Mouse (Mus musculus) inflammation-experienced regulatory T-cells (primary cell): ENCODE measurements around the gene Rere. TPM values are rescaled to one million over a fixed set of nuclear protein-coding genes. Genes with fewer than 3 reads are reported as not detected.

Experiments
- polyA plus RNA-seq, 2 experiments: library from polyadenylated mRNA; unstranded; fragments of 100-300 nt; shearing (Covaris generic); gene quantifications; one replicate each; pipeline ENCODE4 v1.2.1; 2017

Gene Rere
- polyA plus RNA-seq = 10 to 100 TPM; 32.0 to 43.0 TPM

GRCm38 (mm10) chr4:150281018-150281761, at the start of gene Rere:
Gene Rere, plus strand, starts transcription at chr4:150281646.

GRCm38 (mm10) chr4:150236521-150237481, 44.6 kb upstream of the Rere start, which contains the start of gene Eno1:
Gene Eno1, plus strand, starts transcription at chr4:150236721.

GRCm38 (mm10) chr4:150651390-150652277, 370.2 kb downstream of the Rere start, which contains the start of gene Slc45a1:
Gene Slc45a1, minus strand, starts transcription at chr4:150652174.

Other genes with a start within 250 kb of the Rere start
- gene Gpr157, start 194.3 kb upstream of the Rere start, polyA plus RNA-seq = under 1 TPM; 0.30 to 0.91 TPM
- under 1 TPM; 0.25 to 0.58 TPM for gene Slc2a5, start 162.4 kb upstream of the Rere start, polyA plus RNA-seq
- not detected for gene Slc2a7, start 132.7 kb upstream of the Rere start, polyA plus RNA-seq
- 1,000 to 10,000 TPM in 1 of 2 experiments, 1 to 10 TPM in 1; 1.5 to 1,459 TPM for gene Car6, start 80.3 kb upstream of the Rere start, polyA plus RNA-seq
- 1,000 to 10,000 TPM in 1 of 2 experiments, 100 to 1,000 TPM in 1; 810 to 1,124 TPM for gene Eno1, start 44.9 kb upstream of the Rere start, polyA plus RNA-seq